Mouse (Mus musculus) layer of hippocampus, postnatal 36 days (tissue): Measurements from ENCODE around the gene Antxr2. TPM values are rescaled to one million over a fixed set of nuclear protein-coding genes. Genes with fewer than 3 reads are reported as not detected.

Experiments used
- DNase-seq, 2 experiments: peaks; one replicate each; pipeline ENCODE4 v3.0.0; 2022
- total RNA-seq, 2 experiments: library from RNA; stranded (reverse); gene quantifications; 2 replicates each; pipeline ENCODE4 v1.2.3; 2021

Gene Antxr2
- total RNA-seq, 2 experiments from 2014 or later = 1.7 to 2.0 TPM

DNA sequence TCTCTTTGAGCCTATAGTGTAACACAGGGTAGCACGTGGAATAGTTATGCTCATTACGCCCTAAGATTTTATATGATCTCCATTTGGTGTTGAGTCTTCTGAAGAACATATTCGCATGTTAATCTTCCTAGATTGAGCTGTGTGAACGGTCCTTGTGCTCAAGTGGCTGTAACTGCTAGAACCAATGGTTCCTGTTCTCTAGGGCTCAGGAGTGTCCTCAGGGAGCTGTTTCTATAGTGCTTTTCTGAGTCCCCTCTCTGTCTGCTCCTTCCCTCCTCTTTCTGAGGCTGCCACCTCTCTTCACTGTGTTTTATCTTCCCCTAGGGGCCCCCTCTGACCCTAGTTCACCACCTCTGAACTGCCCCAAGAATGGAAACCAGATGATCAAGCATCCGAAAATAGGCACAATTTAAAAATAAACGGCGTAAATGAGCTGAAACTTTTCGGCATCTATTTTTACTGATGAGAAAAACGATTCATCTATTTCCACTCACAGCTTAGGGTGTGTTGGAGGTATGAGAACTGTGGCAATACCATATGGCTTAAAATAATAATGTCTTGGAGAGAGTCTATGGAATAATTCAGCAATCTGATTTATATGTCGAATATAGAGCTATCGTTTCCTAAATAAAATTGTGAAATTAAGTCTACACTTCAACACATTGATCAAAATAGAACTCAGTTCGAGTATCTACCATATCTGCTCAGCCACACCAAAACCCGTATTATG lies 124.1 kb downstream of the Antxr2 start:
- no peak for DNase-seq

DNA sequence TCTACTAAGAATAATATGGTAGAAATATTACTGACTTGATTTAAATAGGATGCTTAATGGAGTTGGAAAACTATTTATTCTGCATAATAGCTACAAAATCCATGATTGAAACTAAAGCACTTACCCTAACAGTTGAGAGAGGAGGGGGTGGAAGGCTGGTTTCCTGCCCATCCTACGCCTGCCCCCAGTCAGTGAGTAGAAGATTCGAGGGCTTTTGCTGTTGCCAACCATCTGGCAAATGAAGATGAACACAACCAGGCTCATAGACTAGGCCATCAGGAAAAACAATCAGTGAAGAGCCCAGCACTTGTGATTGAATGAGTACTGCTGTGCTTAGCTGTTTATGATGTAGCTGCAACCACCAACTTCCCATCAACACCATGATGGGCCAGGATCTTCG lies 125.0 kb downstream of the Antxr2 start:
- DNase-seq = peak in 1 of 2 experiments; percentile 18

DNA sequence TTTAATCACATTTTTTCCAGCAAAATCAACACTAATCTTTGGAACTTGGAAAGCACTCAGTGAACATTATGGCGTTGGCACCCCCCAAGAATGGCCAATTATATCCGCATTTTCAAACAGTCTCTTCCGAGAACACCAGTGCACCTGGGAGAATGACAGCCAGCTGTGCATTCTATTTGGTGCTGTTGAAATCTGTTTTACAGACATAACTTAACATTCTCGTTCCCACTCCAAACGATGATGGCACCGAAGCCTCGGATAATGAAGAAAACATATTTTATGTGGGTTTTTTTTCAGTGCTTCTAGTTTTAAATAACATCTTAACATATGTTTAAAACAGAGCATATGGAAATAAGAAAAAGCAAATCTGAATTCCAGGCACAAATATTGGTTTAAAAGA lies 129.7 kb downstream of the Antxr2 start:
- no peak for DNase-seq

DNA sequence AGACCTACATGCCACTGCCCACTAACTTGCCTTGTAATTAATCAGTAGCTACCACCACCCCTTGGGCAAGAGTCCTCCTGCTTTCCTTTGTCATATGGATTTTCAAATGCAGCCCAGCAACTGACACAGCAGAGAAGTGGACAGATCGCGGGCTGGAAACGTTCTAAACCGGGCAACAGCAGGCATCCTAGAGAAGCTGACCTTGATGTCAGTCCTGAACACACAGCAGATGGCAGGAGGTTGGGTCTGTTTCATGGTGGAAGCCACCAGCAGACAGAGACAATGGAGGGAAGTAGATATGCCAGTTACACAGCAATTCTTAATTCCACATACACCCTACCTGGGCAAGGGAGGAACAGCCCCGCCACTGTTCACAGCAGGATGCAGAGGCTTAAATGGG lies 131.5 kb downstream of the Antxr2 start:
- DNase-seq = no peak

DNA sequence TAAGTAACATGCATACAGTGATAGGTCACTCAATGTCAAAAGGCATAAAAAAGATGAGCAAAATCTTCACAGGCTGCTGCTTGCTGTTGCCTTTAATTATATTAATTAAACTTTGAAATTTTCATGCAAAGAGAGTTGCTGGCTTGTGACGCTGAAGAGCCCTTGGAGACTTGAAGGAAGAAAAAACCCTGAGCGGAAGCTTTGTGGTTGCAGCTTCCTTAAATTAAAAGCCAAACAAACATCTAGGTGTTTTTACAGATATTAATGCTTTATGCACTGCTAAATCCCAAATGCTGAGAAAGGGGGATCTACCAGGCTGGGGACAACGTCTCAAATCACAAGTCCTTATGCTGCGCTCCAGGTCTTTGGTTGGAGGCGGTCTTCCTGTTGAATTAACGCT lies 145.4 kb downstream of the Antxr2 start:
- DNase-seq = no peak

DNA sequence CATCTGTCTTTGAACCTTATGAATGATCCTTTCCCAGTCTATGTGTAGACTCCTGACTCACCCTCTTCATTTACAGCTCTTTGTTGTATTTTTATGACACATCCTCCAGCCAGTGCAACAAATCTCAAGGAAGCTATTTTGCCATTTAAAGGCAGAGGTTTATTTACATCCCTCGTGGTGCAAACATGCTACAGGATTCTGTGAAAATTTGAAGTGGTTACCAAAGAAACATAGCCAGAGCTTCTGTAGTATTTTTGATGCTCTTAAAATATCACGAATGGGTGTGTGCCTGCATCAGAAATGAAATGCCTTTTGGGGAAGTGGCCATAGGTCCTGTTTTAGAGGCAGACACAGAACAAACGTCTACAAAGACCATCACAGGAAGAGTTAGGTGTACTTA lies 146.7 kb downstream of the Antxr2 start:
- no peak for DNase-seq

DNA sequence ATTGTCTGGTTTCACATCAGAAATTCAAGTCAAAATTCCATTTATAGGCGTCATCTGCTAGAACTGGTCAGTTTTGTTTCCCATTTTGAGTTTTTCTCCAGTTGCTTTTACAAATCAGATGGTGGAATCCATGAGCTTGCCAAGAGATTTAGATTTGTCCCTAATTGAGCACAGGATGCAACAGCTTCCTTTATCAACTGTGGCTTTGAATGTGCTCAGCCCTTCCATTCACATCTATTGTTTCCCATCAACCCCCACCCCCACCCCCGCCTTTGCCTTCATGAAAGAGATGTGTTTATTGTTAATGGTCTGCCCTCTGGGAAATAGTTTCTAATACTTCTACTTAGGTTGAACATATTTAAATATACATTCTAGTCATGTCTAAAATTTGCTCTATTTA lies 149.4 kb downstream of the Antxr2 start:
- DNase-seq = no peak

DNA sequence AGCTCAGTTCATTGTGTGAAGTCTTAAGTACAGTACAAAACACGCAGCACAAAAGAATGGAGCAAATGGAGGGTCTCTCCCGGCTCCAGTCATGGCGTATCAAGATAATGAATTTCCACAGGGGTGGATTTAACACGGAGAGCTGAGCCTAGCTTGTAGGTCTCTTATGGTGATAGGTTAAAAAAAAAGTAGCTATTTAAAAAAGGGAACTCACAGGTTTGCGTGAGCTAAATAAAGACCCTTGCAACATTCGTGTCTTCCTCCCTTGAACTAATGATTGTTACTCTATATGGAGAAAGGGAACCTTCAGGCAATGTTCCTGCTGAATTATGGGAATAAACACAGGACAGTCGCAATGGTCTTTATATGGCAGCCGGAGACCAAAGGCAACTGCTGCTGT lies 150.7 kb downstream of the Antxr2 start:
- DNase-seq = no peak

DNA sequence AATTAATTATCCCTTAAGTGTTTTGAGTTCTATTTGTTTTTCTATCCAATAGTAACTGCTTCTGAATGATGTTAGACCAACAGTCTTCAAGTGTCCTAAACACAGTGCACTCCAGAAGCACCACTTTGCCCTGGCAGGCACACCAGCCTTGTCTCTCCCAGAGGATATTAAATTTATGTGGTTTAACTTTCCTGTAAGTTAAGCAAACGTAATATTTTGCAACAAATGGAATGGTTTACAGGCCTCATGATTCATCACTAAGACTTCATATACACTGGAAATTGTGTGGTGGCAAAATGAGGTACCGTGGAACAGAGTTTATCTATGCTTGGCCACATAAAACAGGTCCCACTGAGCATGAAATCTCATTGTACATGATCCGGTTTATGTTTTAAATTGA lies 152.0 kb downstream of the Antxr2 start:
- DNase-seq = no peak

DNA sequence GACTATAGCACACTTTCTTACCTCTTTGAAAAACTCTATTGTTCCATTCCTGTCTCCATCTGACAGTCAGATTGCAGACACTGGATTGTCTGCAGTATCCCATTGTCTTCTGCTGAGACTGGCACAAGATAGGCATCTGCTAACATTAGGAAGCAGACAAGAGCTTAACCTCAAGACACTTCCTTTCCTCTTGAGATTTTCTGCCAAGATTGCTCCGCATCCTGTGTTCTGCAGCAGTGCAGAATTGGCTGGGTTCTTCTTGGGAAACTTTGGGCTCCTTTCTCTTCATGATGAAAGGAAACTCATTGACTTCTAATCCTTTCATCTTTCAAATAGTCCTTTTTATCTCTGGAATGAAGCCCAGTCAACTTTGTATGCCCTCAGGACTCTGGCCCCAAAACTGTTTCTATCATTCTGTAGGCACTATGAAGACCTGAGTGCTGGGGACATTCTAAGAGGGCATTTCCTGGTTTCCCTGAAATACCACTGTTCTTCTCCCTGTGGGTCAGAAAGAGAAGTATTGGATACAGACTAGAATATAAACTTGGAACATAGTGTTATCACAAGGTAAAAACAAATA lies 152.5 kb downstream of the Antxr2 start:
- no peak for DNase-seq

DNA sequence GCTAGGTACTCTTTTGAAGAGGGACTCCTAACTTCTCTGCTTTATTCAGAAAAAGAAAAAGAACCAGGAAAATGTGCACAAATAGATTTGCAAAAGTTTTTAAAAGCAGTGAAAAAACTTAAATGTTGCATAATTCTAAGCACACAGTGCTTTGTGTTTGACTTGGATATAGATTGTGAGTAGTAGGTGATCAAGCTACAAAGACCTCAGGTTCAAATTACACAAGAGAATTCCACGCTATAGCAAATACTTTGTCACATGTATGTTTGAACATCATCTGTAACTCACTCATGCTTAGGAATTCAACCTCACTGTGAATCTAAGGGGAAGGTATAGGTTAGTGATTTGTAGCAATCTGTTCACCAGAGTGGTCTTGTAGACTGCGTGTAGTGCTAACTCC lies 153.9 kb downstream of the Antxr2 start:
- DNase-seq = no peak

DNA sequence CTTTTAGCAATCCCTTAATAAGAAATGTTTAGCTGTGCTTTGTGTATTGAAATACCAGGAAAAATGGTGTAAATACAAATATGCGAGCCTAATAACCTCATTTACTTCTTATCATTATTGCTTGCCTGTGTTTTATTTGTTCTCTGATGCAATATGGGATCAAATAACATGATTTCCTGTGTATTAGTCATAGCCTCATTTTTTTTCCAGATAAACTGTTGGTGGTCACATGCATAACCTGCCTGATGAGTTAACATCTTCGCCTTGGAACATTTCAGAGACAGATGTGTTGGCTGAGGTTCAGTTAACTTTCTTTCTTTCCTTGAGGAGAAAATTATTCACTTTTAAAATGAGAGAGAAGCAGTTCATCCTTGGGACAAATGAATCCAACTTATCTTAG lies 162.9 kb downstream of the Antxr2 start:
- no peak for DNase-seq

DNA sequence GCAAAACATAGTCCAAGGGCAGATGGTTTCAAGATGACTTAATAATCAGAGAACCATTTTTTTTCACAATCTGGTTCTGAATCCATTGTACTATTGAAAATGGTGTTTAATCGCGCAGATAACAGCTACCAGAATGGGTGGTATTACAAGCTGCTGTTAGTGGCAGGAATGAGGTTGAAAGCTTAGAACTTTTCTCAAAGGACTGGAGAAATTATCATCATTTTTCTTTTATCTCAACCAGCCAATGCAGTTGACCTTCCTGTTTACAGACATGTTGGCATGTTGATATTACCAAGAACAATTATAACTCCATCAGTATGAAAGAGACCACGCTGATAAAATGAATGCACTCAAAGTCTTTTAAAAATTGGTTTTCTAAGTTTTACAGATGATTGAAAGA lies 163.9 kb downstream of the Antxr2 start:
- no peak for DNase-seq

DNA sequence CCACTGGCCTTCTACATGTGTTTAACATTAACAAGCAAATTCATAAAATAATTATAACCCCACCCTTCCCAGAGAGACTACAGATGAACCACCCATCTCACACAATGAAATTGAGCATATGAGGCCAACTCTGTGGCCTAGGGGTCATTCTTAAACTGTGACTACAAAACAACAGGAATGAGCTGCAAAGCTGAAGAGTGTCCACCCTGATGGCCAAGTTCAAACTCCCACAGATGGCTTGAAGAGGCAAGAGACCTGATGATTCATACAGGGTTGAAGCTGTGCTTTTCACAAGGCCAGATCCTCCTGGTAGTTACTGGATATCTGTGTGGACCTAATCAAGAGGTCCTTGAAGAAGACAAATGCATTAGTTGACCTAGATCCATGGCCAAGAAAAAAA lies 173.7 kb downstream of the Antxr2 start:
- DNase-seq = no peak

DNA sequence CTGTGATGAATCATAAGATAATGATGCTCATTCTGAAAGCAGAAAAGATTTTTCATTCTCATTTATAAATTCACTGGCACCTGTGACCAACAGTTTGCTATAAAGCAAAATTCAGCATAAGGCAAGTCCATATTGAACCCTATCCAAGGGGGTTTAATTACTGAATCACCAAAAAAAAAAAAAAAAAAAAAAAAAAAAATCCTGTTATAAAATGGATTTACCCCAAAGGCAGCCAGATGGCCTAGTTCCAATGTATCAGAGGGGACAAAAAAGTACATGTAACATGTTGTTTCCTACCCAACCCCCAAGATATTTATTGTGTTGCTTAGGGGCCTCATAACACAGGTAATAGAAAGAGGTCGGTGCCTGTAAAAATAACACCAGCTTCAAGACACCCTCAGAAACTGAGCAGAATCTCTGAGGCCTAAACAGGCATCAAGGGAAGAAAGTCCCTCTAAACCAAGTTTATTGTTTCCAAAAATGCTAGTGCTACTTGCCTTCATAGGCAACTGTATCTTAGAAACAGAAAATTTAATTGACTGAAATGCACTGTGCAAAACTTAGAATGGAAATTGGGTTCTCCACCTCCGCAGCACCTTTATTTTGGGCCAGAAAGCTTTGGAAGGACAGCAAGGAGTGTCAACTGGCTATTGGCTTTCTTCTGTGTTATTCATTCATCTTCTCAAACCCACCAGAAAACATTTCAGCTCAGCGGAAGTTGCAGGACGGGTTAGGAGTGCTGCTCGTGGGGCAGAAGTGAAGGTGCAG lies 178.7 kb downstream of the Antxr2 start:
- DNase-seq = no peak

DNA sequence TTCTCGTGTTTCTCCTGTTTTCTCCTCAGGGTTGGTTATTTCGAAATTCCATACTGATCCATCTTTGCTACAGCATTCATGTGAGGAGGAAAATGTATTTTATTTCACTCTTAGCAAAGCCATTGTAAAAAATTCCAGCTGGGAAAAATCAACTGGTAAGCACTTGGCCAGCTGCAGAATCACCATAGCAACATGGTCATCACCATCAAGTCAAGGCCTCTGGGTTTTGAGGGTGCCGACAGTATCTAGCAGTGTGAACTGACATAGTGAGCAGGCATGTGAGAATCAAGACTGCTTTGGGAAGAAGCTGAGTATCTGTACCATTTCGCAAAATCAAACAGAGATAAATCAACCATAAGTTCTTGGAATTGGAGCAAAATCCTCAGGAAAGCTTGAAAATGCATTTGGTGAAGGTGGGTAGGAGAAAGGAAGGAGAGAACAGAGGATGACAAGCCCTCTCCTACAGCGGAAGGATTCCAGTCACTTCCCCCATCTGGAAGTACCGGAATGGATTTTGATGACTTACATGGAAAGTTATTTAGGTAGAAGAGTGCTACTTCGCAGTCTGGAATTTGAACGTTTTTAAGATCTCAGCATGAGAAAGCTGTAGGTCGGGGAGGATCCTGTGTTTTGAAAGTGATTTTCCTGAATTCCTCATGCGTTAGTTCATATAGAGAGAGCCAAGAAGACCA lies 183.5 kb downstream of the Antxr2 start:
- DNase-seq = no peak

DNA sequence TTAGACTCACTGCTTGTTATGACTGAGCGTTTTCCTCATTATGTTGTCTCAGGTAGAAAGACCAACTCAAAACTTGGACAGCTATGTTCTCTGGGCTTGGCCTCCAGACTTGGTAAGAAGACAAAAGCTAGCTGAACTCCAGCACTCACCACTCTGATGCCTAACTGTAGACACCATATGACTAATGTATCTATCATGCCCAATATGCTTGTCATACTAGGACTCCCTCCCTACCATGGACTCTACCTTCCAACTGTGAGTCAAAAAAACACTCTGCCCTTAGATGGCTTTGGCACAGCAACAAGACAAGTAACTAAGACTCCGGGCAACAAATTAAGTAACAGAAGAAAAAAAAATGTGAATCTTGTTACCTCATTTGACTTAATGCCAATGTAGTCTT lies 184.3 kb downstream of the Antxr2 start:
- no peak for DNase-seq

DNA sequence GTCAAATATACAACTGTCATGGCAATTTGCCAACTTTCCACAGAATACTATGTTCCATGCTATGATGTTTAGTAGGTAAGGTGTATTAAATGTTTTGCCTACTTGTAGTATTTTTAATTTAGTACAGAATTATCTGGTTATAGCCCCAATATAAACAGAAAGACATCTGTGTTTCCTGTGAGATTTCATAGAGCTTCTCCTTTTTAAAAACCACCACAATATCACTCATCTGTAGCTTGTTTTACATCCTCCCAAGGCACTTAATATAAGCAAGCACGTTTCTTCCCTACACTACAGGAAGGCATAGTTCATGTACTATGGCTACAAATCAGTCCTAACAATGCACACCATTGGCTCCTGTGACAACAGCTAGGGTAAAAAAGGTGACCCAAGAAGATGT lies 188.8 kb downstream of the Antxr2 start:
- no peak for DNase-seq

DNA sequence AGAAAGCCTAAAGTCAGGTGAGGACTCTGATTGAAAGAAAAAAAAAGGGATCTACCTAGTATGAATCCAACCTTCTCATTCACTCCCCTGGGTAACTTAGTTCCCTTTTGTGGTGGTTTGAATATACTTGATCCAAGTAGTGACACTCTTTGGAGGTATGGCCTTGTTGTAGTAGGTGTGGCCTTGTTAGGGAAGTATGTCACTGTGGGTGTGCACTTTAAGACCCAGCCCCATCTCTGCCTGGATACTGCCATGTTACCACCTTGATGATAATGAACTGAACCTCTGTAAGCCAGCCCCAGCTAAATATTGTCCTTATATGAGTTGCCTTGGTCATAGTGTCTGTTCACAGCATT lies 190.9 kb downstream of the Antxr2 start:
- DNase-seq = no peak

DNA sequence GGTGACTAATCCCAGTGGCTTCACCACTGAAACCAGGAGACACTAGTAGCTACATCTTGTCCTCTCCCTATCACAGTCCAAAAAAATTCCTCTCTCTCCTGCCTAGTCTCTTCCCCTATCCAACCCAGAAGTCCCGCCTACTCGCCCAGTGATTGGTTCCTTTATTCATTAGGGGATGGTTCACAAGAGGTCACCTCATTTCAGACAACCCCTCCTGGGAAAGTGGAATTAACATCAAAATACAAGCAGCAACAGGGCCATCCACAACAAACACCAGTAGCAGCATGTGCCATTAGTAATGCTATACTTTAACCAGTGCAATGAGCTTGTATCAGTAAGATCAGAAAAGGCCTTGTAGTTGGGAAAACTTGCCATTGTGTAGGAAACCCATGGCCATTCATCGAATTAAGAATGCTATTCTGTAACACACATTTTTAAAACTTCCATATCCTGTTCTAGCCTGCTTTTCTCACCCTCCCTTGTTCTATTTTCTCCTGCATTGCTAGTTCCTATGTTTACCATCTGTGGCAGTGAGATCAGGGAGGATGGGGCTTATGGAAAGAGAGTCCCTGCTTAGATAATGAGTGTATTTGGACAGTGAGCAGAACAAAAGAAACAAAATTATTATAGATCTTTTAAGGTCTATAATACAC lies 191.4 kb downstream of the Antxr2 start:
- no peak for DNase-seq

DNA sequence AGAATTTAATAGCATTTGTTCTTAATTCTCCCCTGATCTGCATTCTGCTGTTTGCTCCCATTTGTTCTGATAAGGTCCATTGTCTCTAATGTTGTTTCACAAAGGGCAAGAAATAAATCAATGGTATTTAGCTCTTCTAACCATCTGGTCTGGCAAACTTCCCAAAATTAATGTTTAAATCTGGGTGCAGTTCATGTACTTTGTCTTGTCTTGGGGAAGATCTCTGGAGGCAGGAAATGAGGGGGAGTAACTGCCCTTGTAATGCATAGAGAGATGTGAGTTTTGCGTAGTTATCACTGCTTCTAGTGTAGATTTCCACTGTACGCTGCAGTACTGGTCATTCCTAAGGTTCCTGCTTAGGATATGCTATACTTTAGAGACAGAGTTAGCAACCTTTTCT lies 193.5 kb downstream of the Antxr2 start:
- no peak for DNase-seq

DNA sequence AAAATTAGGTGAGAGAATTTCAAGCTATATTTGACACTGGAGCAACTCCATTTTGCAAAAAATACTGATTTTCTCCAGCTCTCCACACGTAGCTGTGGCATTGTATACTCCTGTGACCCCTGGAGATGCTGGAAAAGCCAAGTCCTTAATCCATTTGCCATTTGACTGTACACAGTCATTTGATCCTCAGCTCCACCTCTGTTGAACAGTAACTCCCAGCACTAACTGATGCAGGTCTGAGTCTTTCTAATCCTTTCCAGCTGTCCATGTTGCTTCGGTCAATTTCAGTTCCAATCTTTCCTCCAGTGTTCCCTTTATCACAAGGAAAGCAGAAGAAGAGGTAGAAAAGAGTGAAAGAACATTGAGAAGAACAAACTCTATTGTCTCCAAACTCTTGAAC lies 195.4 kb downstream of the Antxr2 start:
- DNase-seq = no peak

DNA sequence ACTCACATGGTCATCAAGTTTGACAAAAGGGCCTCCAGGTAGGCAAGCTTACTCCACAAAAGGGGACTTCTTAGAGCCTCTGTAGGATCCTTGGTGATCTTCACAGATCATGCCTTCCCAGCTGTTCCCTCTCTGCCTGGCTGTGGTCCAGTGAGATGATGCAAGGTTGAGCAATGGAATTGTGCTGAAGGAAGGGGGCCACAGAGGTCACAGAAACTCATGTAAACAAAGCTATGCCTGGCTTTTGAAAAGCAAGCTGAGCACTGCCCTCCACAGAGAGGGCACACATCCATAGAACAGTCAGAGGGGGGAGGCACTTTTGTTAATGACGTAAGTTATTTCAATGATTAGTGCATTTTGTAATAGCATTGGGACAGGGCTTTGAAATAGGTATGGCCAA lies 196.1 kb downstream of the Antxr2 start:
- DNase-seq = no peak
